Comparison of ENCODE assay signal across 28 mouse cellular contexts in the genomic region with DNA sequence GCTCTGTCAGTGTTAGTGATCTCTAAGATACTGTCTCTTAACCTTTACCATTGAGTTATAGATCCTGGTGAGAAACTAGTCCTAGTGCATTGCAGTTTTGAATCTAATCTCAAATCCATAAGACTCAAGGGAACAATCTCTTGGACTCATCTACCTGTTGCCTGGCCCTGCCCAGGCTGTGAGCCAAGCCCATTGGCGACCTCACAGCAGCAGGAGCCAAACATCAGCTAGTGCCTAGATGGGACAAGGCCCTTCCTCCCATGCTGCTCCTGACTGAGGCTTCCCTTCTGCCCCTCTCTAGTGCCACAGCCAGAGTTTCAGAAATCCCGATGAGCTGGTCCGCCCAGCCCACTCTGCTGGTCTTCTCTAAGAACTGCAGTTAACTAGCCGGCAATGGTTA. TPM values are rescaled to one million over a fixed set of nuclear protein-coding genes. Genes with fewer than 3 reads are reported as not detected.
DNase-seq lines count a peak whose midpoint lies in the region; ATAC-seq and TF ChIP-seq lines count a peak whose summit lies in the region.
"Had no signal": no experiment of that assay in that cellular context is flagged by ENCODE, and none has a peak within 500 bp of the region (broad histone marks: within the 10 kb centered on the region; RNA-seq: fewer than 3 reads in every experiment).

No protein-coding gene starts in this region.

- no peaks in the 10 kb centered on the region for H3K27me3 ChIP-seq in lung, postnatal 0 days (replicated peaks; ENCODE audit: insufficient read depth, low read length)
- H3K27me3 ChIP-seq: embryonic facial prominence, embryonic 13.5 days; embryonic facial prominence, embryonic 15.5 days had no signal

- no peak overlapping the region for H3K4me3 ChIP-seq in gastrocnemius, adult 2 months
- no peak overlapping the region for H3K4me3 ChIP-seq in lung, postnatal 0 days (ENCODE audit: low read depth, low read length)
- H3K4me3 ChIP-seq: embryonic facial prominence, embryonic 13.5 days; embryonic facial prominence, embryonic 15.5 days; erythroblast, embryonic 14.5 days; forebrain, embryonic 10.5 days; forebrain, embryonic 12.5 days had no signal

- H3K4me1 ChIP-seq in lung, postnatal 0 days (ENCODE audit: insufficient read depth, low read depth, low read length), result peaks cover 4% of the 10 kb centered on the region; the same call in 1 of the 2 replicates
- H3K4me1 ChIP-seq: embryonic facial prominence, embryonic 15.5 days; forebrain, embryonic 10.5 days; forebrain, embryonic 12.5 days had no signal

- H3K27ac ChIP-seq in gastrocnemius, adult 2 months, result no peak overlapping the region
- H3K27ac ChIP-seq in lung, postnatal 0 days (ENCODE audit: low read length), result no peak overlapping the region
- H3K27ac ChIP-seq: embryonic facial prominence, embryonic 13.5 days; embryonic facial prominence, embryonic 15.5 days; forebrain, embryonic 10.5 days; forebrain, embryonic 12.5 days had no signal

- peaks cover 8% of the 10 kb centered on the region; the same call in 1 of the 2 replicates for H3K36me3 ChIP-seq in lung, postnatal 0 days (ENCODE audit: insufficient read depth, low read length)
- H3K36me3 ChIP-seq: embryonic facial prominence, embryonic 15.5 days; forebrain, embryonic 12.5 days; G1E had no signal

- H3K9me3 ChIP-seq in lung, postnatal 0 days (ENCODE audit: low read length), result no peaks in the 10 kb centered on the region
- H3K9me3 ChIP-seq: embryonic facial prominence, embryonic 13.5 days; embryonic facial prominence, embryonic 15.5 days; forebrain, embryonic 10.5 days; forebrain, embryonic 12.5 days; G1E had no signal

- H3K9ac ChIP-seq in lung, postnatal 0 days (replicated peaks; ENCODE audit: low read depth), result no peak overlapping the region
- H3K9ac ChIP-seq: embryonic facial prominence, embryonic 13.5 days; embryonic facial prominence, embryonic 15.5 days; forebrain, embryonic 12.5 days had no signal

- WGBS in lung, postnatal 0 days, result 78% methylated on average over 4 of the region's 4 CpGs

- intact Hi-C loops in gastrocnemius, adult 2 months (cut with DNase I), result loop anchor here (5.0 to 10.0 kb wide), 2 partner anchors 1036 to 1179 kb away; no protein-coding TSS in a partner anchor

- no peak for TF ChIP-seq CTCF in gastrocnemius, adult 2 months (IDR thresholded peaks at IDR 0.05)
- TF ChIP-seq CTCF in lung, postnatal 0 days (IDR thresholded peaks at IDR 0.05), result peak; percentile 8; the same call in 1 of the 2 replicates

- no peak overlapping the region for H3K4me2 ChIP-seq in lung, postnatal 0 days (replicated peaks; ENCODE audit: low read depth, low read length)
- H3K4me2 ChIP-seq: embryonic facial prominence, embryonic 13.5 days; embryonic facial prominence, embryonic 15.5 days; forebrain, embryonic 12.5 days had no signal

- TF ChIP-seq EP300 in lung, postnatal 0 days (IDR thresholded peaks at IDR 0.05), result no peak

- no peak for ATAC-seq in lung, postnatal 0 days
- ATAC-seq: CD4-positive, CD25-positive, alpha-beta regulatory T cell, adult 4 months; forebrain, embryonic 14.5 days; forebrain, embryonic 16.5 days; Patski had no signal

- DNase-seq in adrenal gland, postnatal 10 days, result peak; percentile 53
- no peak for DNase-seq in adrenal gland, adult 2 months
- peak; percentile 51 for DNase-seq in gastrocnemius, adult 2 months
- no peak for DNase-seq in gastrocnemius, postnatal 10 days
- no peak for DNase-seq in lung, postnatal 0 days (ENCODE audit: low spot score)
- DNase-seq in lung, postnatal 25 days (ENCODE audit: low spot score), result no peak
- DNase-seq in R1 (ENCODE audit: low read depth, low spot score), result peak; percentile 15
- no peak for DNase-seq in MN1 (ENCODE audit: low spot score)
- DNase-seq: adrenal gland, adult 8-10 months; adrenal gland, postnatal 25 days; B cell, adult 2 months; cerebellum, adult 11 months; cerebellum, adult 18-20 months; cerebellum, adult 8-10 months; cerebellum, adult 9-11 months; cerebellum, postnatal 36 days; embryo, embryonic 11 days had no signal

RNA-seq across cellular contexts. Expression of gene Cd83, which starts 14.1 kb away (rescaled TPM):
- total RNA-seq in adrenal gland, postnatal 10 days (2021), result 1 to 10 TPM; 4.2 to 5.7 TPM
- total RNA-seq in adrenal gland, adult 2 months (2021), result 1 to 10 TPM; 2.5 to 3.8 TPM
- polyA plus RNA-seq in adrenal gland, adult 2 months (2012; rRNA removed), result 3.0 and 3.7 TPM in 2 replicates
- 1 to 10 TPM in 1 of 2 experiments, under 1 TPM in 1; 0.33 to 1.3 TPM for total RNA-seq in gastrocnemius, adult 2 months (2021)
- total RNA-seq in gastrocnemius, postnatal 10 days (2021), result 1 to 10 TPM; 1.2 to 3.0 TPM
- 19.0 and 30.7 TPM in 2 replicates for polyA plus RNA-seq in lung, postnatal 0 days (2015; fragmentation: Nextera tagmentation; extraction: Ambion mirVana)
- total RNA-seq: common myeloid progenitor, adult 5-6 weeks had no signal
- polyA plus RNA-seq: erythroblast, embryonic 14.5 days; G1E; Patski had no signal

Comparison
In these comparisons a context has a peak if more than half of its experiments do, and no peak if none do; other contexts are left out.
1. DNase-seq: peak in adrenal gland, postnatal 10 days (single experiment), gastrocnemius, adult 2 months (single experiment) and R1 (single experiment); none in adrenal gland, adult 2 months (single experiment), gastrocnemius, postnatal 10 days (single experiment), lung, postnatal 0 days (single experiment), lung, postnatal 25 days (single experiment) and MN1 (single experiment).